Mouse (Mus musculus): Measurements from ENCODE around the gene Klc4.
A peak's percentile ranks its signal among the peaks of the same experiment; 100 is the strongest.

Gene Klc4

DNA sequence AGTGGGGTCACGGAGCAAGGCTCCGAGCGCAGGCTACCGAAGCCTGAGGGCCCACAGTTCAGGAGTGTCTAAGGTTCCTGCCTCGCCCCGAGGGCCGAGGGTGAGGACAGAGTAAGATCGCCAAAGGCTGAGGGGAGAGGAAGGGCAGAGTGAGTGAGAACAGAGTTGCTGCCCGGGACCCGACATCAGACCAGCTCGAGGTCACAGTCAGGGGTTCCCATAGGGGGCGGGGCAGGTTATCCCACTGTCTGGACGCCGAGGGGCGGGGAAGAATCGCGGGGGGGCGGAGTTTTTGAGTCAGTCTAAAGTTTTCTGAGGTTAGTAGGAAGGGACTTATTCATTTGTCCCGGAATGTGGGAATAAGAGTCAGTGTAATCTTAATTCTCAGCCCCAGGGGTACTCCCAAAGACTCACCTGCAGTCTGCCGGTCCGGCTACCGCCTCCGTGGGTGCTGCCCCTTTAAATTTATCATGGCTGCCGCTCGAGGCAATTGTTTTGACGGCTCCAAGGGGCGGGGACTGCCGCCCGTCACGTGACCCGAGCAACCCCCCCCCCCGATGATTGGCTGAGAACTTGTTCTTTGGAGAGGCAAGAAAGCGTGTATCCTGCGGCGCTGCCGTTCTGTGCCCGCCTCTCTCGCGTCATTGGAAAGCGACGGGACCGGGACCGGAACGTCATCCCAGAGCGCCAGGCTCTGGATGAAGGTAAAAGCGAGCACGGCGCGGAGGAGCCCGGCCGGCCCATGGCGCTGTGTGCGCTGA, at the start of gene Klc4, which contains the start of gene Mrpl2:
TSS of gene Klc4 (minus strand) at position 462 of the 761 bp plus-strand sequence.
TSS of gene Mrpl2 (plus strand) at position 669 of the 761 bp plus-strand sequence.
- DNase-seq (ENCODE audit: low spot score in 2 of 2), result peak; percentile 97

DNA sequence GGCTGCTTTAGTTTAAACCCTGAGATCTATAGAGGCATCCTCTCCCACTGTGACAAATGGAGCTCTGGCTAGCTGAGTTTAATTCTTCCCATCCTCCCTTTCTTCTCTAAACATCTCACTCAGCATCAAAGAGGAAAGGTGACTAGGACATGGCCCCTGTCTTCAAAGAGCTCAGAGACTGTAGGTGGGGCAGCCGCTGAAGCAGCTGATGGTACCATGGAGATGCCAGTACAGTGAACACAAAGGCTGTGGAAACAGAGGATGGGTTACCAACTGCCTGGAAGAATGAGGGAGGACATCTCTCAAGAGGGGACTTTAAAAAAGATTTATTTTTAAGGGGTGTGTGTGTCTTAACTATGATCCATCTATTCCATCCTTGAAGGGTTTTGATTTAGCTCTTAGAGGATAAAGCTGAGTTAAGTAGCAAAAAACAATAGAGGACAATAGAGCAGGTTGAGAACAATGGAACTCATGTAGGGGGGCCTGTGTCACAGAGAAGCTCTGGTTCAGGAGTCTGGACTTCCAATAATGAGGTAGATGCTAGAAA, 48.8 kb upstream of the Klc4 start:
- no peak for DNase-seq (ENCODE audit: low spot score in 2 of 2)

DNA sequence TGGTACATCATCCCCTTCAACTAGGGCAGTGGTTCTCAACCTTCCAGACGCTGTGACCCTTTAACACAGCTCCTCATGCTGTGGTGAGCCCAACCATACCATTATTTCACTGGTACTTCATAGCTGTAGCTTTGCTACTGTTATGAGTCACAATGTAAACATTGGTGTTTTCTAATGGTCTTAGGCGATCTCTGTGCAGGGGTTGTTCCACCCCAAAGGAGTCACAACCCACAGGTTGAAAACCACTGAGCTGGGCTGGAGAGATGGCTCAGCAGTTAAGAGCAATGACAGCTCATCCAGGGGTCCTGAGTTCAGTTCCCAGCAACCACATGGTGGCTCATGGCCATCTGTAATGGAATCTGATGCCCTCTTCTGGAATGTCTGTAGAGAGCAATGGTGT, 45.6 kb upstream of the Klc4 start:
- DNase-seq (ENCODE audit: low spot score in 2 of 2), result no peak

DNA sequence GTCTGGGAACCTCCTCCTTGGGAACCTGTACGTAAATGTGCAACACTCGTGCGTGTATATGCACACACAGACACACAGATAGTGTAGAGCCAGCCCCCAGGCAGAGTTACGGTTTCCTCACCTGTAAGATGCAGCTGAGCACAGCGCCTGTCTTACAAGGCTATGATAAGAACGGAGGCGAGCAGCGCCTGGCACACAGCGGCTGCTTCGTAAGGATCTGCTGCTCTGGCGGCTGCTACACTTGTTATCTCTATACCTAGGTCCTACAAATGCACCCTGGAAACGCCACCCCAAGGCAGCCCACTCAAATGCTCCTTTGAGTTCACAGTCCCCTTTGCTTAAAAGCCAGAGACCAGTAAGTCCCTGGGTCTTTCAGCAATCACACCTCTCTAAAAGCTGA, 44.8 kb upstream of the Klc4 start:
- no peak for DNase-seq (ENCODE audit: low spot score in 2 of 2)

DNA sequence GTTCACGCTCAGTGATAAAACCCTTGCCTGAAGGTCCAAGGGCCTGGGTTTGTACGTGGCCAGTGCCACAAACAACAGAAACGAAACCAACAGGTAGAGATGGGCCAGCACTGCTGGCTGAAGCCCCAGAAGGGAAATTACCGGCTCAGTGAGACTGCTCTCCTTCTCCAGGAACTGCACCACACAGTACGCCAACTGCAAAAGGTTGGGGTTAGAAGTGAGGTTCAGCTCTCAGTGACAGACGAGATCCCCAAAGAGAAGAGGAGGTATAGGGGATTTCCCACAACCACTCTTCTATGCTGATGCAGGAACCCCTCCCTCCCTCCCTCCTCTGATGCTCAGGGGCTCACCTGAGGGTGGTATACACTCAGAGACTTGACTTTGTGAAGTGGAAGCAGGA, 40.1 kb upstream of the Klc4 start:
- DNase-seq (ENCODE audit: low spot score in 2 of 2), result no peak

DNA sequence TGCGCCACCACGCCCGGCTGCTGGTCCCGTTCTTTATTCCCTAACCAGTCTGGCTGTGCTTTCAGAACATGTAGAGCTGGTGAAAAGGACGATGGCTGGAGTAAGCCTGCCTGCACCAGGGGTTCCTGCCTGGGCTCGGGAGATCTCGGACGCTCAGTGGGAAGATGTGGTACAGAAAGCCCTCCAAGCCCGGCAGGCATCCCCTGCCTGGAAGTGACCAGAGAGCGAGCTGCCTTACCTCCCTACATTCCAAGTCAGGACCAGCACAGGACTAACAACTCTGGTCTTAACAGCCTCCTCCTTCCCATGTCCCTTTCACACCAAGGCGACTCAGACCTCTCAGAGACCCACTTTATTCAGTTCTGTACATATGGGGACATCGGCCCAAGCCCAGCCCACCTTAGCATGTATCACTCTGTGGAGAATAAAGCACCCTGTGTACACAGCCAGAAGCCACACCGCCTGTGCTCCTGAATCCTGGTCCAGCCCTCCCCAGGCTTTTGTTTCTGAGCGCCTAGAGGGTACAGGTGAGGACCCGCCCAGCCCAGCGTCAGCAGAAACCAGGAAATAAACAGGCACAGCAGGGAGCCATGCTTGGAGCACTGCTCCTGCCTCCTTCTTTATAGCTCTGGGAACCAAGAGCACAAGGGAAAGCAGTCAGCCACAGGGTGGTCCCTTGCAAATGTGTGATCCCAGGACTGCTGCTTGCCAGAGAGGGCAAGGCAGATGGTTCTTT, 37.0 kb upstream of the Klc4 start:
- DNase-seq (ENCODE audit: low spot score in 2 of 2), result no peak

DNA sequence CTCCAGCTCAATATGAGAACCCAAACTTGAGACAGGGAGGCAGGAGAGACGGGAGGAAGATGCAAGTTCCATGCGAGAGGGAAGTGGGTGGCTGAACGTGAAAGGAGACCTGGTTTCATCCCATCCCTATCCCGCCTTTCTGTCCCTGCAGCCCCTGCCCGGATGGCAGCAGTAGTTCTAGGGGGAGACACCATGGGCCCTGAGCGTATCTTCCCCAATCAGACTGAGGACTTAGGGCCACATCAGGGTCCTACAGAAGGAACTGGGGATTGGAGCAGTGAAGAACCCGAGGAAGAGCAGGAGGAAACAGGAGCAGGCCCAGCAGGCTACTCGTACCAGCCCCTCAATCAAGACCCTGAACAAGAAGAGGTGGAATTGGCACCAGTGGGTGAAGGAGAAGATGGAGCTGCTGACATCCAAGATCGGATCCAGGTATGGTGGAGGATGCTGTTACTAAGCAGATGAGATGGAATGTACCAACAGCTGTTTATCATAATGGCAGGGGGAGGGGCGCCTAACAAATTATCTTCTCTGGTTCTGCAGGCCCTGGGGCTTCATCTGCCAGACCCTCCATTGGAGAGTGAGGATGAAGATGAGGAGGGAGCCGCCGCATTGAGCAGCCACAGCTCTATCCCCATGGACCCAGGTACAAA, 35.8 kb upstream of the Klc4 start:
- no peak for DNase-seq (ENCODE audit: low spot score in 2 of 2)

DNA sequence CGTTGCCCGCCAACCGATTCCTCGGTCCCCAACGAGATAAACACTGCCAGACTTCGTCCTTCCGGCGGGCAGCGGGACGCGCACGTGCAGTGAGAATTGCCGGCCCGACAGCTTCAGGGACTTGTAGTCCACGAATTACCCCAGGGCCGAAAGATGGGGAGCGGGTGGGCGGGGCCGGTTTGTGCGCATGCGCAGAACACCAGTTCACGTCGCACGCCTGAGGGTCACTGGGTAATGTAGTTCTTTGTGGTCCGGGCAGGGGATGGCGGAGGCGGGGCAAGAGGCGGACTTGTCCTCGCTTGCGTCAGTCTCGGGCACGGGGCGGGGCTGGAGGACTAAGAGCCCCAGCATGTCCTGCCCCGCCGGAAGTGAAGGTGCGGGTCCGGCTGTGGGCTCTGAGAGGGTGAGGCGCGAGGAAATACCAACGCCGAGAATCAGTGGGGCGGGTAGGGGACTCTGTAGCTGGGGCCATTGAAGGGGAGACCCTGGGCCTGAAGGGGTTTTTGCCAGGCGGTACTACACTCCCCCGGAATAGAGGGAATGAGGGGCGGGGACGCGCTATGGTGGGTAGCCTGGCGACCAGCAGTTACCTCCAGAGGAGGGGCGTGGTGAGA, 35.0 kb upstream of the Klc4 start, which contains the start of gene Klhdc3:
TSS of gene Klhdc3 (minus strand) at position 155 of the 614 bp plus-strand sequence.
- DNase-seq (ENCODE audit: low spot score in 2 of 2), result peak; percentile 97 to 99

DNA sequence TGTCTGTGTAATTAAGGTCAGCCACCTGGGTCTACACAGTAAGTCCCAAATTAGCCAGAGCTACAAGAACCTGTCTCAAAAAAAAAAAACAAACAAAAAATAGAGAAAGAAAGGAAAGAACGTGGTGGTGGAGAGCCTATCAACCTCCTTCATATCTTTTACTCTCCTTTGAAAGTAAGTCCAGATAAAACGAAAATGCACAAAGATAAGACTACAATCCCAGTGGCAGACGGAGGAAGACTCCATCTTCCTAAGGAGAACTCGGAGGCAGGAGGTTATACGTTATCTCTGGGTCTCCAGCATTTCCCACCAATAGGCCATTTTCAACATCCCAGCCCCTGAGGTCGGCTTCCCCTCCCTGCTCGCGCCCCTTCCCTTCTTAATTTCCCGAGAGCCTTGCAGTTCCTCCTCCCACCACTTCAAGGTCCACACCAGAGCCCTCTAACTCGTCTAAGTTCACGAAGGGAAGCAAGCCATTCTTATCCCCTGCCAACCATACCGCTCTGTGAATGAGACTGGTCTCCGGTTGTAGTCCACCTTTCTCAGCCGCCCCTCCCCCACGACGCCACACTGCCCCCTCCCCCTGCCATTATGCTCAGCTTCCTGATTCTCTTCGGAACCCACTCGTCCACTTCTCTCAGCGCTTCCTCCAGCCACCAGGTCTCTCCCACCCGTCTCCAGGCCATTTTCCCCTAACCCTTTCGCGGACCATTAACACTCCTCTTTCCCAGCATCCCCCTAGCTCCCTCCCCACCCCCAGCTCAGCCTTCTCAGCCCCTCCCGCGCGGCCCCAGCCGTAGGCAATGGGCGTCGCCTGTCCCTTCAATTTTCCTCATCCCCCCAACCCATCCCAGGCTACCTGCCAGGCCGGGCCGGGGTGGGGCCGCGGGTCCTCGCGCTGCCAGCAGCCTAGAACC, 34.3 kb upstream of the Klc4 start:
- peak; percentile 38 to 45 for DNase-seq (ENCODE audit: low spot score in 2 of 2)

DNA sequence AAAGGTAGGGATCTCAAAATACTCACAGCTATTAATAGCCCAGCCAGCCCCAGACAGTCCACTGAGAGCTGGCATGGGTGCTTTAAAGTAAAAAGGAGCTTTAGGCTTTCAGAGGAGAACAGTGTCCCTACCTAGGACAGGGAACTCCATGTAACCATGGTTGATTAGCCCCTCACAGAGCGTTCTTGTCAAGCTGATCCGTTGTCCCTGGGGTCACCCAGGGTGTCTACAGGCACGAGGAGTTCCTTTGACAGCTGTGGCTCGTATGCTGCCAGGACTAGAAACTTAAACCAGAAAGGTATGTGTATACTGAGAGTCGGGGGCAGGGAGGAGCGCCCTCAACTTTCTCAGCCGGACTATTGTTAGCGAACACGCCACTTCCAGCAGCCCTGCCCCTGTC, 33.1 kb upstream of the Klc4 start:
- DNase-seq (ENCODE audit: low spot score in 2 of 2), result no peak

DNA sequence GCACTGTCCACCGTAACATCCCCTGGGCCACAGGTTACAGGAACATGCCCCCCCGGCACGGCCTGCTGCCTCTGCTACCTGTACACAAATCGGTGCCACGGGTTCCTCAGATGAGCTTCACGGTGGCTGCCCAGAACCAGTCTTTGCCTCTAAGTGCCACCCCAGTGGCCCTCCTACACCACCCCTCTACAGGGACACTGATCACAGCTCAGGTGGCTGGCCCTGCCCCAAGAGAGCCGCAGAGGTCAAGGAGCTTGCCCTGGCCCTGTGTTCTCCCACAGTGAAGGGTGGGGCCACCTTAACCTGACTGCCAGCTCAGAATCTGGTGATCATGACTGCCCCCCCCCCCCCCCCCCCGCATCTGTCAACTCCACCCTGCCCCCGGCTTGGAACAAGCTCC, 32.6 kb upstream of the Klc4 start, which contains the start of gene Mea1:
TSS of gene Mea1 (plus strand) at position 378 of the 400 bp plus-strand sequence.
- DNase-seq (ENCODE audit: low spot score in 2 of 2), result no peak

DNA sequence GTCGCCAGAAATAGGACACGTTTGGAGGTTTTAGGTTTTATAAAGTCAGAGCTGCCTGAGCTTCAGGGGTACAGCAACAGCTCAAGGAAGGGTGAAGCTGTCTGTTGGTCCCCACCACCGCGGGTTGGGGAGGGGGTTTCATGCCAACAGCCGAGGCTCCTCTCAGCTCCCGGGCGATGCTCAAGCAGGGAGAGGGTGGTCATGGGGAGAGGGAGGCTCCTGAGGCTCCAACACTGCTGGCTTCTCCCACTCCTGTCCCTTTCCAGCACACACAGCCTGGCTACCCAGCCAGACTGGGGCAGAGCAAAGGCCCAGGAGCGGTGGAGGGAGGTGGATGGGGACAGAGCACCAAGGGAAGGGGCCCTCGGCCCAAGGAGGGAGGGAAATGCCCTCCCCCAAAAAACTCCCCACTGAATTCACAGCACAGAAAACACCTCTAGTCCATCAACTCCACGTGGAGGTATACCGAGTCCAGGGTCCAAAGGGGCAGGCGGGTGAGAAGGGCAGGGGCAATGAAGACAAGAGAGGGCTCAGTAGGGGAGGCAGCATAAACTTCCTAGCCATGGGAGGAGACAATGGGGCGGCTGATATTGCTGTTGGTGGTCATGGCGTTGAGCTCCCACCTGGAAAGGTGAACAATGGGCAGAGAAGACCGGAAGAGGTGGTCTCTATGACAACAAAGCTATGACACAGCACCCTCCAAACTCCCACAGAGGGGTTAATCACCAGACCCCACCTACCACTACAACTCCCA, 28.9 kb upstream of the Klc4 start:
- no peak for DNase-seq (ENCODE audit: low spot score in 2 of 2)

DNA sequence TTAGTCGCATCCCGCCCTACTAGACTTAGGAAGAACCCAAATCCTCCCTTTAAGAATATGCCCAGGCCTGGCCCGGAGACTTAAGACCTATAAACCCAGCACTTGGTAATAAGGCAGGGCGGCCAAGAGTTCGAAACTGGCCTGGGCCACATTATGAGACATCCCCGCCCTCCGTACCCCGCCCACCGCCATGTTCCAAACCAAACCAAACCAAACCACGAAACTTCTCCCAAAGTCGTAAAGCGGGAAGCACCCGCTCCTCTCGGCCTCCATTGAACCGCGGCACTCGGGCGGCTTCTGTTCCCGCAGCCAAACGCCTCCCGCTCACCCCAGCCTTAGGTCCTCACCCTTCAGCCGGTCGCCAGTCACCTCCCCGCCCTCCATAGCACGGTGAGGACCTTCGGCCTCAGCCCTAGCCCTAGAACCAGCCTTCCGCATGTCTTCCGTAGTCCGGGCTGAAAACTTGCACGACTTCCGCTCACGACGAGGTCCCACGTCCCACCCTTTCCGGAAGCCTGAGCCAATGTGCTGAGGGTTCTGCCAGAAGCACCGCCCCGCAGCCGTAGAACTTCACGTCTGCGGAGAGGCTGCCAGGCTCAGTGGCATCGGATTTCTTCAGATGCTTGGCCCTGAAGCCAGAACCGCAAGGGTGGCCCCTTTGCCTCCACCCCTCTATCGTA, 28.2 kb upstream of the Klc4 start, which contains the start of gene Rrp36:
TSS of gene Rrp36 (minus strand) at position 503 of the 680 bp plus-strand sequence.
- peak; percentile 92 for DNase-seq (ENCODE audit: low spot score in 2 of 2)

DNA sequence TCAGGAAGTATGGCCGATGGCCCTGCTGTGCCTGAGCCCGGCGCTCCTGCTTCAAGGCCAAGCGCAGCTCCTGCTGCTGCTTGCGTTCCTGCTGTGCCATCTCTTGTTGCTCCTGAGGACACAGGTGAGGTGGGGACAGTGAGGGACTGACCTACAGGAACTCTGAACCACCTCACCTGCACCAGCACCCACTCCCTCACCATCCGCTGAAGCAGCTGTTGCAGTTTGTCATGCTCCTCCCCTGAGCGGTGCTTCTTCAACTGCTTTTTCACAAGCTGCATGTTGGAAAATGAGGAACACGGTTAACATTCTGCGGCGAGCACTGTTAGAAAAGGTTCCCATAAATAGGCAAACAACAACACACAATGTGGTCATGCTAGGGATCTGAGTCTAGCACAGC, 24.1 kb upstream of the Klc4 start:
- DNase-seq (ENCODE audit: low spot score in 2 of 2), result no peak

DNA sequence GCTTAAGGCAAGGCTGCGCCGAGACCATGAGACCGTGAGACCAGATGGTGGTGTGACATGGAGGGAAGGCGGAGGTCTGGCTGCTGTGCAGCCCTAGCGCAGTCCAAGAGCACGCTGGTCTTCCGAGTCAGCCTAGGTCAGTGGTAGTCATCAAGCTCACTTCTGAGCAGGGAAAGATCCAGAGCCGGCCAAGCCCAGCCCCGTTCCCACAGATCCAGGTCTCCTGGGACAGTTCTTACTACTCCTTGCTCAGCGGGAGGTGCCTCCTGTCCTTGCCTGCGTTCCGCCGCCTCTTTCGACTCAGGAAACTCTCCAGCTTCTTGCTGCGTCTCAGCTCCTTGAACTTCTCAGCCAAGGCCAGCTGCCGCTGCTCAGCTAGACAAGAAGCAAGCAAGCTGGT, 21.9 kb upstream of the Klc4 start:
- DNase-seq (ENCODE audit: low spot score in 2 of 2), result no peak

DNA sequence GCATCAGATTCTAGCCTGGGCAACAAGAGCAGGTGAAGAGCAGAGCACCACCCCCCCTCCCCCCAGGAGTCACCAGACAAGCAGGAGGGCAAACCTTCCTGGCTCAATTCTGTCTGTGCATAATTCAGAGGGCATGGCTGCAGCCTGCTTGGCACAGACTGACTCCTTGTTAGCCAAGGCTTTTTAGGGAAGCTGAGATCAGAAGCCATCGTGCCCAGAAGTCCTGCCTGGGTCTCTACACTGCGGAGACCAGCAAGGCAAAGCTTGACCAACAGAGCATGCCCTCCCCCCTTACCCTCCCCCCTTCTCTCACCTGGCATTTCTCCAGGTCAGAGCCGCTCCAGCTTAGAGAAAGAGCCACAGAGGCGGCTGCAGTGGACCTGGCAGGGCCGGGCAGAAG, 16.9 kb upstream of the Klc4 start:
- no peak for DNase-seq (ENCODE audit: low spot score in 2 of 2)

DNA sequence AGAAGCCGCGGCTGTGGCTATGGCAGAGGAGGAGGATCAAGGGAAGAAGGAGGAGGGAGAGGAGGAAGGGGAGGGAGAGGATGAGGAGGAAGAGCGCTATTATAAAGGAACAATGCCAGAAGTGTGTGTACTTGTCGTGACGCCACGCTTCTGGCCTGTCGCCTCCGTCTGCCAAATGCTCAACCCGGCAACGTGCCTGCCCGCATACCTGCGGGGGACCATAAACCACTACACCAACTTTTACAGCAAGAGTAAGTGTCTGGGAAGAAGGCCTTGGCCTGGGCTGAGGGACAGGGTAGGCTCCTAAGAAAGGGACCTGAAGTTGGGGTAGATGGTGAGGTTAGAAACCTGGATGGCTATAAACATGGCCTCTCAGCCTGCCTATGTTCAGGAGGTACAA, 16.2 kb upstream of the Klc4 start:
- no peak for DNase-seq (ENCODE audit: low spot score in 2 of 2)

DNA sequence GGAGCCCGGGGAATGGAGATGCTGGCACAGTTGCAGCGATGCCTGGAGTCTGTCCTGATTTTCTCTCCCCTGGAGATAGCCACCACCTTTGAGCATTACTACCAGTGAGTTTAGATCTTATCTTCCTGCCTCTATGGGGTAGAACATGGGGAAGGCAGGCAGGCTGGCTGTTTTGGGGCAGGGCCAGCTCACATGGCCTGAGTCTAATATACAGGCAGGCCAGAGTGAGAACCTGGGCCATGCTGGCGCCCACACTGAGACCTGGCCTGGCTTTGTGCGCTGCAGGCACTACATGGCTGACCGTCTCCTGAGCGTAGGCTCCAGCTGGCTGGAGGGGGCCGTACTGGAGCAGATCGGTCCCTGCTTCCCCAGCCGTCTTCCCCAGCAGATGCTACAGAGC, 15.5 kb upstream of the Klc4 start:
- no peak for DNase-seq (ENCODE audit: low spot score in 2 of 2)

DNA sequence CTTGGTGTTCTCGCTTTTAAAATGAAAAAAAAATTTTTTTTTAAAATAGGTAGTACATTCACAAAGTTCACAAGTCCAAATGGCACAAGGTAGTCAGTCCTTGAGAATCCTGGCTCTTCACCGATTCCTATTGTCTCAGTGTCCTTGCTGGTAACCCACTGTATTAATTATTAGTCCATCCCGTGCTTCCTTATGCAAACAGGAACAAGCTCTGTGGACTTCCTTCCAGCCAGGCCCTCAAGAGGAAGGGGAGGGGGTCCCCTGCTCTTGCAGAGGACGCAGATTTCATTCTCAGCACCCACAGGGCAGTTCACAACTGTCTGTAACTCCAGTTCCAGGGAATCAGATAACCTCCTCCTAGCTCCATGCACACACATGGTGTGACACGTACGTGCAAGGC, 10.2 kb upstream of the Klc4 start:
- no peak for DNase-seq (ENCODE audit: low spot score in 2 of 2)
